Mouse (Mus musculus): Measurements from ENCODE around the gene Nfic.

Nfic gene

DNA sequence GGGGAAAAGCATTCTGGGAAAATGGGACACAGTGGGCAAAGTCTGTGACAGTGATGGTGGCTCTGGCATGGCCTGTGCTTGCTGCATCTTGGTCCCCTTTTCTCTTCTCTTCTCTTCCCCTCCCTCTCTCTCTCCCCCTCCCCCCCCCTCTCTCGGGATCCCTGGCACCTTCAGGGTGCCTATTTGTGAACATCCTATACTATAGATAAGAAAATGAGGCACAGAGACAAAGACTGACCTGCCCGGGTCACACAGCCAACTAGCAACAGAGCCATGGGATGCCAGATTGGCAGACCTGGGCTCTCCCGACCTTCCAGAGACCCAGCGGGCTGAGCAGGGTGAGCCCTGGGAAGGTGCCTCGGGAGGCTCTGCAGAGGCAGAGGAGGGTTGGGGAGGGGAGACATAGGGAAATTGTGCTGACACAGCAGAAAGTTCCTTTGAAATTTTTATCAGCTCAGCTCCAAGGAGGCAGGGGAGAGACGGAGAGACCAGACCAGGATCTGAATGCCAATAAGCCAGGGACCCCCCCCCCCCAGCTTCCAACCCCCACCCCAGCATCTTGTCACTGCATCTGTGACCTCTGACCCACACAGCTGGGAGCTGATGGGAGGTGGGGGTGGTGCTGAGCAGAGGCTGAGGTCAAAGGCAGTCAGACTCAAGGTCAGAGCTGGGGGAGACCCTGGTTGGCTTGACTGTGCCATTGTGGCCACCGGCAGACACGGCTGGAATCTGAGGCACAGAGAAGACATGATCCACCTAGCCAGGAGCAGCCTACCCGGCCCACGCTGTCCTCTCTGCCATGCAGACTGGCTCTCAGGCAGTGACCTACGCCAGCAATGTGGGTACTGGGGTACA is 37.0 kb downstream of the Nfic start:
- no peak for DNase-seq (ENCODE audit: low read depth, low spot score)

DNA sequence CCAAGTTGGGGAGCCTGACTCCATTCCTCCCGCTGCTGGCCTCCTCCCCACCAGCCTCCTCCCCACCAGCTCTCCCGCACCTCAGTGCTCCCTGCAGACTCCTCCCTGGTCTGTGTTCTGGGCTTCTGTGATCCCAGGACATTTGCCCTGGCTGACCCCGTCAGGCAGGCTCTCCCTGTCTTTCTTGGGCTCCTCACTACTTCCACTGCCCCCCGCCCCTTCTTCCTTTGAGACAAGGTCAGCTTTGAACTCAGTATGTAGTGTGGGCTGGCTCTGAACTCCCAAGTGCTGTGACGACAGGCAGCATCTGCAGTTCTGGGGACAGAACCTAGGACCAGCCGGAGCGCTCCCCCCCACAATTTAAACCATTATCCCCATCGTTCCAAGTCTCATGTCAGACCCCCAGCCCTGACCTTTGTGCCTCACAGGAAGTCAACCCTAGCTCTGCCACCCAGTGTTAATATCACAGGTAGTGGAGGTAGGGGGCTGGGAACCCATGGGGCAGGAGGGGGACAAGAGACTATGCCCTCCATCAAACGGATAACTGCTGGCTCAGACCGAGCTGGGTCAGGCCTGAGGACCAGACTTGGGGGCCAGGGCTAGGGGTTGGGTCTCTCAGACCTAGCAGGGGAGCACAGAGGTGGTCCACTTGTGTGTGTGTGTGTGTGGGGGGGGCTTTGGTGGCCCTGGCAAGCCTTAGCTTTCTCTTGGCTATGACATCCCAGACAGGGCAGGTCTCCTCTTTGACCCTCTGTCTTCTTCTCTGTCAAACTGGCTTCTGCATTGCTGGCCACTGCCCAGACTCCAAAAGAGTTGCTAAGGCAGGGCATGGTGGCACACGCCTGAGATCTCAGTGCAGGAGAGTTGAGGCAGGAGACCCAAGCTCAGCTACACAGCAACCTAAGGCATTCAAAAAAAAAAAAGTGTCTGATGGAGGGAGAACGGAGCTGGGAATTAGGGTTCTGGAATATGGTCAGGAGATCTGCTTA is 37.9 kb downstream of the Nfic start:
- no peak for DNase-seq (ENCODE audit: low read depth, low spot score)

DNA sequence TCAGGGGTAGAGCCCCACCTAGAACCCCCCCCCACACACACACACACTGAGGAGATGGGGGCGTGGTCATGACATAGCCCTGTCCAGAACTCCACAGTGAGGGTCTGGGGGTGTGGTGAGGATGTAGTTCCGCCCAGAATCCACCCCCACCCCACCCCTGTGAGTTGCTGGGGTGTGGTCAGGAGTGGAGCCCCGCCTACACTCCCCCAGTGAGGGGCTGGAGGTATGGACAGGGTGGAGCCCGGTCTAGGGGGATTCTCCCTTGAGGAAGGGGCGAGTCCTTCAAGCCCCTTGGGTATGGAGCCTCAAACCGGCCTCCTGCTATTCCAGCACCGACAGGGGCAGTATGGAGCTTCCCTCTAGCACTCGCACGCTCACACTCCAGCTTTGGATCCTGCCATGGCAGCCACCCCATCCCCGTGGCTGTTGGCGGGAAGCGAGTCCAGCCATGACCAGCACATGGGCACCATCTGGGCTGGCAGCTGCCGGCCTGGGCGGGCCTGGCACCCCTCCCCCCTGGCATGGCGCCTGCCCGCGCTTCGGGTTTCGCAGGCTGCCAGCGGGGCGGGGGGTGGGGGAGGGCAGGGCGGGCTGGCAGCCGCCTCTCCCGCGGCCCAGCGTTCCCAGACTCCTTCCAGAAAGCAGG is 38.7 kb downstream of the Nfic start:
- peak; percentile 53 for DNase-seq (ENCODE audit: low read depth, low spot score)

DNA sequence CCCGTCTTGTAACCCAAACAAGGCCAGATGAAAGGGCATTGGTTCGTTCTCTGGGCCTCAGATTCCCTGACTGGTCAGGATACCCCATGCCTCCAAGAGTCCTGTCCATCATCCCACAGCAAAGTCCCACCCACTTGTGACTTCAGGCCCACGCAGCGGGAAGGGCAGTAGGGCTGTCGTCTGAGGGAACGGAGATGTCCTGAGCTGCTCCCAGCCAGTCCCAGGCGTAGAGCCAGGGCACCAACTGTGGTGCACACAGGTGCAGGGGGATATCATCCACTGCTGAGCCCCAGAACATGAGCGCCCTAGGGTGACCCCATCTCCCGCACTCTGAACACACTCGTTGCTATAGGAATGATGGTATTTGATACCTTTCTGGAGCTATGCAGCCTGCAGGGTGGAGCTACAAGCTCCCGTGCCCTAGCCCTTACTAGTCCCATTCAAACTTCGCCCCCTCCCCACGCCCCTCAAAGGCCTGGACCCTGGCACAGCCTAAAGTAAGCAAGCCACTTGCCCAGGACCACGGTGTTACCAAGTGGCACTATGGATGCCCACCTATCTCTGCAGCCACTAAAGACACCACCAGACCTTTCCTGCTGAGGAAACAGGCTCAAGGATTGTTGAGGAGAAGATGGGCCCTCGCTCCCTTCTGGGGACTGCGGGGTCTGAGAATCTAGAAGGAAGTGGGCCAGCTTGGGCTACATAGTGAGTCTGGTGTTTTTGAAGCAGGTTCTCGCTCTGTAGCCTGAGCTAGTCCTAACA is 39.7 kb downstream of the Nfic start:
- no peak for DNase-seq (ENCODE audit: low read depth, low spot score)

DNA sequence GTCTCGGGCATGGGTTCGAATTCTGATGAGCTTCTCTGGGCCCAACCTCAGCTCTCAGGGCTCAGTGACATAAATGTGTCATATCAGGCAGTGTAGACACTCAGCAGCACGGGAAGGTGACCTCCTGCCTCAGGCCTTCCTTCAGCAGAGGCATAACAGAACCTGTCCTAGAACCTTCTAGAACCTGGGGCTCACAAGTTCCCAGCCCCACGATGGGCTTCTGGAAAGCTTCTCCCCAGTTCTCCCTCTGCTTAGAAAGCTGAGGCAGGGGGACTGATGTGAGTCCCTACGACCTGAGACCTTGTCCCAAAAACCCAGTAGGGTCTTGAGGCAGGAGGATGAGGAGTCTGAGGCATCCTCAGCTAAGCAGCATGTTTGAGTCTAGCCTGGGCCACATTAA is 40.3 kb downstream of the Nfic start:
- DNase-seq (ENCODE audit: low read depth, low spot score), result no peak

DNA sequence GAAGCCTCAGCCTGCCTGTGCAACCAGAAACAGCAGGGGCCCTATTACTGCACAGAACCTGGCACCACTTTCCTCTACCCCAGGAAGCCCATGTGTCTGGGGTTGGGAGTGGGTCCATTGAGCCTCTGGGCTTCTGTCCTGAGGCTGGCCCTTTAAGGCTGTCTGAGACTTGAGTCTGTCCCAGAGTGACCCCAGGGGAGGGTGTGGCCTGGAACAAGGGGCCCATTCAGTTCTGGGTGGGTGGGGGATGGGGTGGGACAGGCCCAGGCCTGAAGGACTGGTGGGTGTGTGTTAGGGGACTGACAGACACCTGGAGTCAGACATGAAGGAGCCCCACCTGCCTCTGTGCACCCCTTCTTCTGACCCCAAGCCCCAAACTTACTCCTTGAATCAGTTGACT is 40.8 kb downstream of the Nfic start:
- no peak for DNase-seq (ENCODE audit: low read depth, low spot score)

DNA sequence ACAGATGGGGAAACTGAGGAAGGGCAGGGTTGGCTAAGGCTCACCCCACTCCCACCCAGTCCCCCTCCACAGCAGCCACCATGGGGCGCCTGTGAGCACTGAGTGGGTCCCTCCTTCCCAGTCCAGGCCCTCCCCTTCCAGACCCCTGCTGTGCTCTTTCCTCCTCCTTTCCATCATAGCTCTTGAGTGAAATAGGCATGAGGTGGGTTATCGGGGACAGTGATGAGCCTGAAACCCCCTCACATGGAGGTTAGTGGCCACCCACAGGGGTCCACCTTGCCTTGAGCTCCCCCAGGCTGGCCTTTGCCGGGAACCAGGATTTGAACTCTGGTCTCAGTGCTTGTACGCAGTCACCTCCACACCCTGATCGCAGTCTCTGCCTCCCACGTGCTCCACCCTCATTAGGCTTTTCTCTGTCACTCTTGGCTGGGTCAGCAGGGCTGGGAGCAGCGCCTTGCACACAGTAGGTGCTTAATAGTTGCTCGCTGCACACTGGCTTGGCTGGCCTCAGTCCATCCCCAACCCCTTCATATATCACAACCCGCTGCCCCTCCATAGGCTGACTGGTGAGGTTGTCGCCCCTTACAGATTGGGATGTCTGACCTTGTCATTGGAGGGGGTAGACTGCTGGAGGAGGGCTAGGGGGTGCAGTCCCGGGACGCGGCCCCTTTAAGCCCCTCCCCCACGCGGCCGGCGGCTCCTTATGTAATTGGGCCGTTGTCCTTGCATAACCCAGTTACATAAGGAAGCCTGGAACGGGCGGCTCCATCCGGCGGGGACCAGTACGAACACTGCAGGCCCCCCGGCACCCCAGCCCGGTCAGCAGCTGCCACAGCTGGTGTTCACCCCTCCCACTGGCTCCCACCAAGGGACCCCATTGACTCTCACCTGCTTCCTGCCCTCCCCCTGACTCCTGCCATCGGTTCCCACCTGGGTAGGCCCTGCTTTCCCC is 41.8 kb downstream of the Nfic start:
- no peak for DNase-seq (ENCODE audit: low read depth, low spot score)

DNA sequence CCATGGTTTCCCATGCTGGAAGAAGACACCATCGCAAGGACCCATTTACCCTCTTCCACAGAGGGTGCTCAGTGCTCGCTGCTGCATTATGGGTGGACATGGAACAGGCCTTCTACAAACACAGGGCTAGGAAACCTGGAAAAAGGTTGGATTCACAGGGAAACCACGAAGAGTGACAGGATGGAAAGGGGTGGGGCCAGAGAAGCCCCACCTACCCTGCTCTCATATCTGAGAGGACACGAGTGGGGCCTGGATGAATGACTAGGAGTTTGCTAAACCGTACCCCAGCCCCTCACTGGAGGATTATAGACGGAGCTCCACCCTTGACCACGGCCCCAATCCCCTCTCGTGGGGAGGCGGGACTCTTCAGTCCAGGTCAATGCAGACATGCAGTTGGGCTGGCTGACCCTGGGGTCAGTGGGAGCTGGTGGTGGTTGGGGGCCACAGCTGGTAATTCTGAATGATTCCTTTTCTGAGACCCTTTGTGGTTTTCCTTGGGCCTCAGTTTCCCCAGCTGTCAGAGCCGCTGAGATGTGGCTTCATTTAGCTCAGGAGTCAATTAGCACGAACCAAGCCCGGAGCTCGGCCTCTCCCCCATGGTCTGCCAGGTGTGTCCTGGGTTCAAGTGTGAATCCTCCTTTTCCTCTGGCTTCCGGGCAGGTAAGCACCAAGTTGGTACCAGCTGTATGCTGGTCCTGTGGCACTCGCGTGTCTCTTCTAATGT is 42.7 kb downstream of the Nfic start:
- DNase-seq (ENCODE audit: low read depth, low spot score), result peak; percentile 58

DNA sequence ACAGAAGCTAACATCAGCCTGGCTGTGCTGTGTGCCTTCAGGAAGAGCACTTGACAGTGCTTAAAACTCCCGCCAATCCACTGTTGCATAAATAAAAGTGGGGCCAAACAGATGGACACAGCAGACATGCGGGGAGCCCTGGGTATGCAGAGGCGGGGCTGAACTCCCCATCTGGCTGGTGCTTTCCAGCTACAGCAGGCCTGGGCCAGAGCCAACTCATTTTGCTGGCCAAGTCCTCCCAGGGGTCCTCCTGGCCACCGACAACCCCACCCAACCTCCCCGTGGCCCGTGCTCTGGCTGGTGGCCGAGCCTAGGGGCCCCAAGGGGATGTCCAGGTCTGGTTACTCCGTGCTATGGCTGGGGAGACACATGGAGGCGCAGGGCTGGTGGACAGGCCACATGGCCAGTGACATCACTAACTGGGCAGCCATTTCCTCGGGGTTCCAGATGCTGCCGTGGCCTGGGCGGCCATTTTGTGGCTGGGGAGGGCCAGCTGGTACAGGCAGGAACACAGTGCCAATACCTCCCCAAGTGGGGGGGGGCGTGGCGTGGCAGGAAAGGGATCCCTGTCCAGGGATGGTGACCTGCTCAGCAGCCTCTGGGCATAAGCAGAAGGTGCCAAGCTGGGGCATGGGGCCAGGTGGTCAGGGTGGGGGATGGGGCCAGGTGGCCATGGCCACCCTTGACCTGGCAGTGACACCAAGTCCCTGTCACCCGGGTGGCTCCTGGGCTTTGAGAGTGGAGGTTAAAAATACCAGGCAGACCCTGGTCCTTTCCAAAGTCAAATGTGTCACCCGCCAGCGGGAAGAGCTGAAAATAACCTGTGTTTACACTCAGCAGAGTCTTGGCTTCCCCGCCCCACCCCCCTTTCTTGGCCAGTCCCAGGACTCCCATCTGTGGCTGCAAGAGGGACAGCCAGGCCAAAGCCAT is 43.7 kb downstream of the Nfic start:
- DNase-seq (ENCODE audit: low read depth, low spot score), result peak; percentile 72

DNA sequence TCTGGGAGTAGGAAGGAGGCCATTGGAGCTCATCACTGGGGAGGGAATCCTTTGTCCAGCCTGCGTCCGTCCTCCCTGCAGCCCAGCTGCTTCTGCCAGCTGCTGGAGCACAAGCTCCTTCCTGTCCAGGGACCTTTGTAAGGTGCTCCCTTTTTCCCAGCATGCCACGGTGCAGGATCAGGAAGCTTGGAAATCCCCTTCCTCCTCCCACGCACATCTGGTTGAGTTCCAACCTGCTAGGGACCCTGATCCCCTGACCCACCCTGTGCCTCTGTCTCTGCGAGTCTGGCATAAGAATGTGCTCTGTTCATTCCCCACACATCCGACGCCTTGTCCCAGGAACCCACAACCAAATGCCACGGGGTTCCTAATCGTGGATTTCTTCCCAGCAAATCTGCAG is 44.5 kb downstream of the Nfic start:
- peak; percentile 42 for DNase-seq (ENCODE audit: low read depth, low spot score)

DNA sequence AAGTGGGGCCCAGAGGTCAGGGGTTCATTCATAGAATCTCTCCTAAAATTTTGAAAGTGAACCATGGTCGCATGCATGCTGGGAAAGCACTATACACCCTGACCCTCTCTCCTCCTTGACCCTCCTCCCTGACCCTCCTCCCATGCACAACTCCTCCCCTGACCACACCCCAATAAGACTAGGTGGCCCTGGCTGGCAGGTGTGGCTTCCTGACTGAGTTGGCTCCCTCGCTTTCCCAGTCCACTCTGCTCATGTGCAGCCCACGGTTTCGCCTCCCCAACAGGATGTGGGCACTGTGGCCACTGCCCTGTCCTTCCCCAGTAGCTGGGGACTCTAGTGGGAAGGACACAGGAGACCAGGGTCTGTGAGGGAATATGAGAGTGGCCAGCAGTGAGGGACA is 45.1 kb downstream of the Nfic start:
- DNase-seq (ENCODE audit: low read depth, low spot score), result no peak

DNA sequence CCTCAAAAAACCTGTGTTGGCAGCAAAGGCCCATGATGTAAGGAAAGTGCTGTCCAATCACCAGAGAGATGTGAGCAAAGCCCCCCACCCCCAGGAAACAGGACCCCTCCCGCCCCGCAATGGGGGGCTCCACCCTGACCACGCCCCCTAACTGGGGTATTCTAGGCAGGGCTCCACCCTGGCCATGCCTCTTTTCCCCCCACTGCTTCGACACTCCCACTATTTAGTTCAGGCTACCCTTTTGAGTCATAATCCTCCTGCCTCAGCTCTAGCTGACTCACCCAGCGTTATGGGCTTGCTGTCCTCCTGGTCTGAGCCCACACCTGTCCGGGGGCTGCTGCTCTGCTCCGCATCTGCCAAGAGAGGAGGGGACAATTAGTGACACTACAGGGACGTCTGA is 46.1 kb downstream of the Nfic start:
- peak; percentile 46 for DNase-seq (ENCODE audit: low read depth, low spot score)

DNA sequence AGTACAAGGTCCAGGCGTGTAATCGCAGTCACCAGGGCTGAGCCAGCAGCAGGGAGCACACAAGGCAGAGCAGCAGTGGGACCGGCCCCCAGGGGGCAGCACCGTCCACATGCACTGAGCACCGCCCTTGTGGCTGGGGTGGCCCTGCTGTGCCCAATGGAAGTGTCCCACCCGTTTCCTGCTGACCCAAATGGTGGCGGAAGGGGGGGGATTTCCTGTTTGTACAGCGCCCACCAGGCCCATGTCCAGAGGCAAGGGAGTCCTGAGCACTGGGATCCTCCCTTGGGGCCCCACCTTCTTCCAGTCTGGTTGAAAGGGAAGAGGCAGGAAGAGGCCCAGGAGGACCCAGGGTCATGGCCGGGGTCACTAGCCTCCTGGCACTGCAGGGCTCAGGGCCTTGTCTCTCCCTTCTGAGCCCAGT is 46.6 kb downstream of the Nfic start:
- DNase-seq (ENCODE audit: low read depth, low spot score), result peak; percentile 70

DNA sequence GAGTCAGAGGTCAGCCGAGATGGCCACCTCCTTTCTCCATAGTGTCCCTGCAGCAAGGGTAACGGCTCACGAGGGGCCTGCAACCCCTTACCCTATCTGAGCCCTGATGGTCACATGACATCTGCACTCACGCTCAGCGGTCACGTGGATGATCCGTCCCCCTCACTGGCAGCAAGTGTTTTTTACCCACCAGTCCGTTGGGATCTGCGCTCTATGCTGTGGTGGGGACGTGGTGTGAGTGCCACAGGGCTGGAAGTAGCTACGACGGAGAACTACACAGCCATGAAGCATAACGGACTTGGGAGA is 47.1 kb downstream of the Nfic start:
- DNase-seq (ENCODE audit: low read depth, low spot score), result no peak

DNA sequence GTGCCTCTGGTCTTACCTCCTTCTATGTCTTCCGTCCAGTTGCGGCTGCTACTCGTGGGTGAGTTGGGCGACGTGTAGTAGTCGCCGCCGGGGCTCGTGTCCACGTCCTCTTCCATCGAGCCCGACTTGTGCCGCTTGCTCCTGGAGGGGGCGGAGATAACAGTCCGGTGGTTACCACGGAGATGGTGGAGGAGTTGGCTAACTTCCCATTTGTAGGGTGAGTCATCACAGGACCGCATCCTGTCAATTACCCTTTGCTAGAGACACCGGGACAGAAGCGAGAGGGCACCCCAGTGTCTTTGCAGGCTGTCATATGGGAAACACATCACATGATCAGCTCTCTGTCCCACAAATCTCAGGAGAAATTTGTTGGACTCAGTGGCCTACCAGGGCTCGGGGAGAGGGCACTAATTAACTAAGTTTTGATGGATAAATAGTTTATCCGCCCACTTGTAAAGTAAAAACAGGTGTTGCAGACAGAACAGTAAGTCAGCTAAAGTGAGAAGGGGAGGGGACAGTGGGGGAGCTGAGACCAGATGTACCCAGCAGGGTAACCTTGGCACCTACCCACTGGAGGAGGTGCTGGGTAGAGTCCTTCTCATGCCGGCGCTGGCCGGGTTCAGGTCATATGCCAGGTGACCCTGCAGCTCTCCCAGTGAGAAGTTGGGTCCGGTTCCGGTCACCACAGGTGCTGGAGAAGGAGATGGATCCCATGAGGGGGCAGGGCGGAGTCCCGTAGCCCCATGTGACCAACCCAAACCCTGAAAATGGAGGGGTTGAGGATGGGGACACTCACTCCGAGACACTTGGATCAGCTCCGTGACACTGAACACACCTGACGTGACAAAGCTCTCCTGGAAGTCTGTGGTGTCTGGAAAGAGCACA is 47.7 kb downstream of the Nfic start:
- peak; percentile 98 for DNase-seq (ENCODE audit: low read depth, low spot score)

DNA sequence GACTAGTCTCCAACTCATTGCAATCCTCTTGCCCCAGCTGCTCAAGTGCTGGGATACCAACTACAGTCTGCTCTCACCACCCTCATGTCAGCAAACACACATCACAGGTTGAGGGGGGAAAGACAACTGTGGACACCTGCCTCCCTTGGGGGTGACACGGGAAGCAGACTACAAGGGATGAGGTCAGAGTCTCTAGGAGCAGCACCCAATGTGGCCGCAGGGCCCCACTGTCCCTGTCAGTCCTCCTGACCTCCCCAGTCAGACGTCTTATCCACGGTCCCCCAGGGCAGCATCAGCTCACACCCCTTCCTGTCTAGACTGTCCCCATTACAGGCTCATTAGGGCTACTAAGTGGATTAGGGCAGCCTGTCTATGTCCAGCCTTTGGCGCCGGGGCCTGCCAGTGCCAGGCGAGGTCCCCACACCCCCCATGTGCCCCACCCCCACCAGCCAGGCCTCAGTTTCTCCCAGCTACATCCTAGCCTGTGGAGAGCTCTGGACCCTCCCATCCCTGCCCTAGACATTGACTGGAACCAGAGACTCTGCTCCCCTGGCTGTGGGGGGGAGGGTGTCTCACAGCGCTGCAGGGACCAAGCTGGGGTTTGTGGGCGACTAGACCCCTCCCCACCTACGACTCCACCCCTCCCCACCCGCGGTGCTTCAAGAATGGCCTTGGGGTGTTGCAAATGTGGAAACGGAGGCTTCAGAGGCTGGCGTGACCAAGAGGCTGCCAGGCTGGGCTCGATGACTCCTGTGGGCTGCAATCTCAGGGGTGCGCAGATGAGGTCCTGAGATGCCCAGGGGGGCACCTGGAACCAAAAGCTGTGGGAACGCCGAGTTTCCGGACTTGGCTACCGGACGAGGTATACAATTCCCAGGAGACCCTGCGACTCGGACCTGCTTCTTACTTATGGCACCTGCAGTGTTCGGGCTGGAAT is 48.7 kb downstream of the Nfic start:
- DNase-seq (ENCODE audit: low read depth, low spot score), result no peak

Data from 3T3-L1 (cell line).